Mouse (Mus musculus): ENCODE results near the gene Mfap4. TPM values are rescaled to one million over a fixed set of nuclear protein-coding genes. Genes with fewer than 3 reads are reported as not detected.

Mfap4 gene
- 11.0 and 16.3 TPM in 2 replicates for polyA plus RNA-seq (2016; fragmentation: Nextera tagmentation; extraction: Ambion mirVana)

- Histone ChIP-seq H3K27ac (peak within 1 kb of the TSS; percentile 69), H3K36me3 (peaks cover 20% of the 10 kb centered on the region), H3K4me1 (peaks cover 5% of the 10 kb centered on the region), H3K9me3 (replicated peaks) (no peaks in the 10 kb centered on the region), H3K27me3 (replicated peaks) (peaks cover 12% of the 10 kb centered on the region; the same call in 1 of the 2 replicates), H3K4me2 (peak within 1 kb of the TSS; percentile 6; the same call in 1 of the 2 replicates), H3K9ac (no peak within 1 kb of the TSS), H3K4me3 (no peak within 1 kb of the TSS)
- no peak for ATAC-seq
- 50% methylated on average over 20 of the region's 20 CpGs for WGBS (ENCODE audit: insufficient replicate concordance)
Measured at GRCm38 (mm10) chr11:61484613-61485540, at the start of gene Mfap4. TSS of gene Mfap4 (plus strand) at chr11:61485431.

- Histone ChIP-seq H3K27me3 (replicated peaks) (peaks cover 19% of the 10 kb centered on the region), H3K4me1 (no peaks in the 10 kb centered on the region), H3K4me3 (no peak overlapping the region), H3K9me3 (replicated peaks) (no peaks in the 10 kb centered on the region), H3K27ac (no peak overlapping the region), H3K4me2 (no peak overlapping the region), H3K9ac (no peak overlapping the region), H3K36me3 (no peaks in the 10 kb centered on the region)
- ATAC-seq = no peak
- WGBS (ENCODE audit: insufficient replicate concordance) = 44% methylated on average over 2 of the region's 2 CpGs
Measured at GRCm38 (mm10) chr11:61436298-61436697, 48.9 kb upstream of the Mfap4 start.

GRCm38 (mm10) chr11:61439170-61439569, 46.1 kb upstream of the Mfap4 start:
- H3K4me1 ChIP-seq = no peaks in the 10 kb centered on the region
- no peak overlapping the region for H3K9ac ChIP-seq
- no peak overlapping the region for H3K4me2 ChIP-seq

GRCm38 (mm10) chr11:61440416-61440815, 44.8 kb upstream of the Mfap4 start:
- 85% methylated on average over 4 of the region's 4 CpGs for WGBS (ENCODE audit: insufficient replicate concordance)
- no peak for ATAC-seq
- Histone ChIP-seq H3K9me3 (replicated peaks) (no peaks in the 10 kb centered on the region), H3K4me3 (no peak overlapping the region), H3K4me1 (no peaks in the 10 kb centered on the region), H3K9ac (no peak overlapping the region), H3K36me3 (no peaks in the 10 kb centered on the region), H3K4me2 (no peak overlapping the region), H3K27me3 (replicated peaks) (peaks cover 11% of the 10 kb centered on the region), H3K27ac (no peak overlapping the region)

More at GRCm38 (mm10) chr11:61439170-61439569, 46.1 kb upstream of the Mfap4 start:
- H3K4me3 ChIP-seq = no peak overlapping the region
- no peak for ATAC-seq
- 43% methylated on average over 3 of the region's 3 CpGs for WGBS (ENCODE audit: insufficient replicate concordance)
- H3K27me3 ChIP-seq (replicated peaks) = peaks cover 16% of the 10 kb centered on the region
- H3K9me3 ChIP-seq (replicated peaks) = no peaks in the 10 kb centered on the region
- H3K27ac ChIP-seq = no peak overlapping the region
- no peaks in the 10 kb centered on the region for H3K36me3 ChIP-seq

GRCm38 (mm10) chr11:61441670-61442069, 43.6 kb upstream of the Mfap4 start:
- no peak for ATAC-seq
- Histone ChIP-seq H3K9me3 (replicated peaks) (no peaks in the 10 kb centered on the region), H3K27ac (no peak overlapping the region), H3K4me1 (no peaks in the 10 kb centered on the region), H3K36me3 (no peaks in the 10 kb centered on the region), H3K27me3 (replicated peaks) (peaks cover 2% of the 10 kb centered on the region; the same call in 1 of the 2 replicates), H3K9ac (no peak overlapping the region), H3K4me3 (no peak overlapping the region), H3K4me2 (no peak overlapping the region)
- WGBS (ENCODE audit: insufficient replicate concordance) = 60% methylated on average over 7 of the region's 7 CpGs

- ATAC-seq = no peak
- no peak overlapping the region for H3K4me2 ChIP-seq
- no peaks in the 10 kb centered on the region for H3K9me3 ChIP-seq (replicated peaks)
- no peaks in the 10 kb centered on the region for H3K4me1 ChIP-seq
- H3K27ac ChIP-seq = no peak overlapping the region
- no peak overlapping the region for H3K9ac ChIP-seq
- H3K27me3 ChIP-seq (replicated peaks) = peaks cover 2% of the 10 kb centered on the region; the same call in 1 of the 2 replicates
- H3K36me3 ChIP-seq = no peaks in the 10 kb centered on the region
- H3K4me3 ChIP-seq = no peak overlapping the region
- 71% methylated on average over 6 of the region's 6 CpGs for WGBS (ENCODE audit: insufficient replicate concordance)
Measured at GRCm38 (mm10) chr11:61443807-61444206, 41.4 kb upstream of the Mfap4 start.

- Histone ChIP-seq H3K27me3 (replicated peaks) (peaks cover 26% of the 10 kb centered on the region), H3K4me2 (no peak overlapping the region), H3K9me3 (replicated peaks) (no peaks in the 10 kb centered on the region), H3K36me3 (no peaks in the 10 kb centered on the region), H3K27ac (no peak overlapping the region), H3K4me1 (no peaks in the 10 kb centered on the region), H3K9ac (no peak overlapping the region), H3K4me3 (no peak overlapping the region)
- 74% methylated on average over 8 of the region's 8 CpGs for WGBS (ENCODE audit: insufficient replicate concordance)
- no peak for ATAC-seq
Measured at GRCm38 (mm10) chr11:61447296-61447695, 37.9 kb upstream of the Mfap4 start.

GRCm38 (mm10) chr11:61448041-61448440, 37.2 kb upstream of the Mfap4 start:
- Histone ChIP-seq H3K9ac (no peak overlapping the region), H3K9me3 (replicated peaks) (no peaks in the 10 kb centered on the region), H3K4me2 (no peak overlapping the region), H3K4me3 (no peak overlapping the region), H3K36me3 (no peaks in the 10 kb centered on the region), H3K27ac (no peak overlapping the region), H3K27me3 (replicated peaks) (peaks cover 33% of the 10 kb centered on the region), H3K4me1 (no peaks in the 10 kb centered on the region)
- ATAC-seq = no peak
- WGBS (ENCODE audit: insufficient replicate concordance) = 58% methylated on average over 5 of the region's 5 CpGs

GRCm38 (mm10) chr11:61448599-61449225, 36.5 kb upstream of the Mfap4 start:
- Histone ChIP-seq H3K27ac (no peak overlapping the region), H3K36me3 (no peaks in the 10 kb centered on the region), H3K4me3 (no peak overlapping the region), H3K4me2 (no peak overlapping the region), H3K27me3 (replicated peaks) (peaks cover 40% of the 10 kb centered on the region), H3K9ac (no peak overlapping the region), H3K9me3 (replicated peaks) (no peaks in the 10 kb centered on the region), H3K4me1 (0 out of 2 replicates have a peak, but pooled peaks cover 2% of the 10 kb centered on the region)
- no peak for ATAC-seq
- WGBS (ENCODE audit: insufficient replicate concordance) = 74% methylated on average over 9 of the region's 9 CpGs

- 0 out of 2 replicates have a peak, but pooled peaks cover 5% of the 10 kb centered on the region for H3K4me1 ChIP-seq
- H3K27me3 ChIP-seq (replicated peaks) = peaks cover 45% of the 10 kb centered on the region
- H3K4me3 ChIP-seq = no peak overlapping the region
- H3K36me3 ChIP-seq = no peaks in the 10 kb centered on the region
- no peak overlapping the region for H3K9ac ChIP-seq
- 53% methylated on average over 24 of the region's 24 CpGs for WGBS (ENCODE audit: insufficient replicate concordance)
- H3K27ac ChIP-seq = no peak overlapping the region
- H3K4me2 ChIP-seq = no peak overlapping the region
- ATAC-seq = no peak
- H3K9me3 ChIP-seq (replicated peaks) = no peaks in the 10 kb centered on the region
Measured at GRCm38 (mm10) chr11:61449499-61450292, 35.5 kb upstream of the Mfap4 start.

- Histone ChIP-seq H3K27ac (no peak overlapping the region), H3K36me3 (no peaks in the 10 kb centered on the region), H3K9ac (no peak overlapping the region), H3K27me3 (replicated peaks) (no peaks in the 10 kb centered on the region), H3K9me3 (replicated peaks) (no peaks in the 10 kb centered on the region), H3K4me3 (no peak overlapping the region), H3K4me2 (no peak overlapping the region), H3K4me1 (no peaks in the 10 kb centered on the region)
- no peak for ATAC-seq
- 62% methylated on average over 2 of the region's 2 CpGs for WGBS (ENCODE audit: insufficient replicate concordance)
Measured at GRCm38 (mm10) chr11:61464071-61464470, 21.2 kb upstream of the Mfap4 start.

All from liver, embryonic 12.5 days (tissue).